Mouse (Mus musculus) hindbrain, embryonic 12.5 days (tissue): ENCODE data around the gene Ice2. TPM values are rescaled to one million over a fixed set of nuclear protein-coding genes. Genes with fewer than 3 reads are reported as not detected.
A peak's percentile ranks its signal among the peaks of the same experiment; 100 is the strongest.

Source experiments
- ATAC-seq: fragments of 200-750 bp; cut with Nextera tagmentation; 2 replicates; pipeline ENCODE4 v1.8.0; 2017; ENCODE audit warnings: moderate TSS enrichment; ENCODE audit not compliant: low FRiP score
- H3K27ac ChIP-seq: fragments of 300-500 bp; sonication (generic); 2 replicates; pipeline ENCODE4 v1.5.1; 2016; ENCODE audit warnings: mild to moderate bottlenecking
- H3K27me3 ChIP-seq: fragments of 300-500 bp; sonication (generic); 2 replicates; pipeline ENCODE4 v1.6.1; 2016; ENCODE audit warnings: mild to moderate bottlenecking
- H3K36me3 ChIP-seq: fragments of 300-500 bp; sonication (generic); 2 replicates; pipeline ENCODE4 v1.6.1; 2016; ENCODE audit warnings: mild to moderate bottlenecking
- H3K4me1 ChIP-seq: fragments of 300-500 bp; sonication (generic); 2 replicates; pipeline ENCODE4 v1.6.1; 2016
- H3K4me2 ChIP-seq: fragments of 300-500 bp; sonication (generic); replicated peaks from 2 replicates; pipeline ENCODE4 v1.6.1; 2016; ENCODE audit warnings: mild to moderate bottlenecking
- H3K4me3 ChIP-seq: fragments of 300-500 bp; sonication (generic); 2 replicates; pipeline ENCODE4 v1.5.1; 2016; ENCODE audit warnings: mild to moderate bottlenecking
- H3K9ac ChIP-seq: fragments of 300-500 bp; sonication (generic); 2 replicates; pipeline ENCODE4 v1.6.1; 2016; ENCODE audit warnings: mild to moderate bottlenecking, moderate library complexity
- H3K9me3 ChIP-seq: fragments of 300-500 bp; sonication (generic); replicated peaks from 2 replicates; pipeline ENCODE4 v1.6.1; 2016; ENCODE audit warnings: mild to moderate bottlenecking
- WGBS: fragments of 180-500 bp; shearing (Covaris S2); methylation state at CpG from one replicate; pipeline ENCODE4 v1.1.7; 2016; 5-methylcytosine and 5-hydroxymethylcytosine counted together
- polyA plus RNA-seq: library from polyadenylated mRNA; unstranded; fragments of >200 nt; fragmentation: Nextera tagmentation; extraction: Ambion mirVana; gene quantifications from 2 replicates; pipeline ENCODE4 v1.2.1, GENCODE M21; 2016

Ice2 gene
- polyA plus RNA-seq, 1 experiment from 2014 or later = 20.9 TPM

- Histone ChIP-seq H3K9me3 (no peaks in the 10 kb centered on the region), H3K27ac (0 out of 2 replicates have a peak overlapping the region, but pooled peaks have one; percentile 60), H3K27me3 (no peaks in the 10 kb centered on the region), H3K4me2 (no peak overlapping the region), H3K4me1 (peaks cover 17% of the 10 kb centered on the region; the same call in 1 of the 2 replicates), H3K9ac (no peak overlapping the region), H3K36me3 (peaks cover 22% of the 10 kb centered on the region; the same call in 1 of the 2 replicates), H3K4me3 (no peak overlapping the region)
- no peak for ATAC-seq
- WGBS = 88% methylated on average over 3 of the region's 3 CpGs
Measured at GRCm38 (mm10) chr9:69430531-69430930, 32.8 kb downstream of the Ice2 start.

DNA sequence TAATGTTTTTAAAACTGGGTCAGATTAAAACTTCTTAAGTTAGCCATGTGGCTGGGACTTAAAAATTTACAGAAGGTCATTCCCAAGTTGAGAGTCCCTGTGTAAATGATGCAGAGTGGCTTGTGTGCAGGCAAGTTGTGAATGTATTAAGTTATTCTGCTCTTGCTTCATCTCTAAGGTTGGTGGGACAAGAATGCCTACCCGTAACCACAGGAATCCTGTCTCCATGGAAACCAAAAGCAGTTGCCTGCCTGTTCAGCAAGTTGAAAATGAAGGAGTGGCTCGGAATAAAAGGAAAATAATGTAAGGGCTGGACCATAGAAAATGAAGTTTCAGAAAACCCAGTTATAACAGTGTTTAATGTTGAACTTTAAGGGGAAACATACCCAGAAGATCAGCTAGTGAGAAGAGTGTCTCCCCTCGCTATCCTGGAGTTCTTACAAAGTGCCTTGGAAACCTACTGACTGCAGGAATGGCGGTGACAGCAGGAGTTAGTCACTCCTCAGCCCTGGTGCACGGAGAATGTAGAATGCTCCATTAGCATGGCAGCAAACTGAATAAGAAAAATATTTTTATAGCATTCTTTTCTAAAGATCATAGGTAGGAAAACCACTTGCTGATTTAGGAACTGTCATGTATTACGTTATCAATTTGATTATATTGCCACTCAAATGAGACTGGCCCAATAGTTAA is 34.3 kb downstream of the Ice2 start:
- no peak overlapping the region for H3K4me2 ChIP-seq
- no peak overlapping the region for H3K9ac ChIP-seq
- WGBS = 22% methylated on average over 6 of the region's 6 CpGs
- peaks cover 17% of the 10 kb centered on the region; the same call in 1 of the 2 replicates for H3K4me1 ChIP-seq
- H3K36me3 ChIP-seq = peaks cover 22% of the 10 kb centered on the region; the same call in 1 of the 2 replicates
- H3K27ac ChIP-seq = peak overlapping the region; percentile 60
- H3K4me3 ChIP-seq = no peak overlapping the region
- ATAC-seq = no peak
- H3K9me3 ChIP-seq = no peaks in the 10 kb centered on the region
- no peaks in the 10 kb centered on the region for H3K27me3 ChIP-seq

DNA sequence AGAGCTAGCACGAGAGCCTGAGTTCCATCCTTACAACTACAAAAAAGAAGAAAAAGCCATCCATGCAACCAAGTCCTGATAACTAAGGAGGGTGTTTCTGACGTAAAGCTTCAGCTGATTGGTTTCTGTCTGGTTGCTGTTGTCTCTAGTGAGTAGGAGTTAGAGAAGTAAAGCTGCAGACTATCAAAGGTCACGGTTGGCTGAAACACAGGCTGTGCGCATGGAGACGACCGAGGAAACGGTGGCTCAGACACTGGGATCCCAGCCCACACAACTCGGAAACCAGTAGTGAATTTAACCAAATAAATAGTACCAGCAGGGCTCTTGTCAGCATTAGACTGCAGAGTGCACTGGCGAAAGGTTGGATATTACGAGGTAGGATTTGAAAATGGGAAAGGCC is 37.5 kb downstream of the Ice2 start:
- Histone ChIP-seq H3K9me3 (no peaks in the 10 kb centered on the region), H3K4me3 (no peak overlapping the region), H3K36me3 (0 out of 2 replicates have a peak, but pooled peaks cover 7% of the 10 kb centered on the region), H3K4me1 (peaks cover 23% of the 10 kb centered on the region), H3K27me3 (no peaks in the 10 kb centered on the region), H3K4me2 (no peak overlapping the region), H3K9ac (no peak overlapping the region), H3K27ac (no peak overlapping the region)
- 73% methylated on average over 10 of the region's 10 CpGs for WGBS
- no peak for ATAC-seq

DNA sequence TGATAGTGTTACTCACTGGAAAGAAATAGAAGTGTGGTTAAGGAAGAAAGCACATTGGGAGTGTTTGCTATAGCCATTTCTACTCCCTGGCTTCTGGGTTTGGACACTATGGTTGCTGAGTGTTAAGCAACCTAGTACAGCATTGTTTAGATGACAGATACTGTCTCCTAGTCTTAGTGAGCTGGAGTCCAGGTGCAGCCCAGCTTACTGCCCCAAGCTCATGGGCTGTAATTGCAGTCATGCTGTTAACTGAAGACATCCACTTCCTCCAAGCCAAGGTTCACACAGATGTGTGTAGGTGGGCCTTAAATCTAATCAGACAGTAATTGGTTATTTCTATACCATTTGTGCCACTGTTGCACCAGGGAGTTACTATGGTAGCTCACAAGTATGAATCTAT is 38.0 kb downstream of the Ice2 start:
- Histone ChIP-seq H3K27ac (no peak overlapping the region), H3K4me2 (no peak overlapping the region), H3K9ac (no peak overlapping the region), H3K36me3 (0 out of 2 replicates have a peak, but pooled peaks cover 2% of the 10 kb centered on the region), H3K4me1 (peaks cover 21% of the 10 kb centered on the region), H3K9me3 (no peaks in the 10 kb centered on the region), H3K27me3 (no peaks in the 10 kb centered on the region), H3K4me3 (no peak overlapping the region)
- no peak for ATAC-seq

DNA sequence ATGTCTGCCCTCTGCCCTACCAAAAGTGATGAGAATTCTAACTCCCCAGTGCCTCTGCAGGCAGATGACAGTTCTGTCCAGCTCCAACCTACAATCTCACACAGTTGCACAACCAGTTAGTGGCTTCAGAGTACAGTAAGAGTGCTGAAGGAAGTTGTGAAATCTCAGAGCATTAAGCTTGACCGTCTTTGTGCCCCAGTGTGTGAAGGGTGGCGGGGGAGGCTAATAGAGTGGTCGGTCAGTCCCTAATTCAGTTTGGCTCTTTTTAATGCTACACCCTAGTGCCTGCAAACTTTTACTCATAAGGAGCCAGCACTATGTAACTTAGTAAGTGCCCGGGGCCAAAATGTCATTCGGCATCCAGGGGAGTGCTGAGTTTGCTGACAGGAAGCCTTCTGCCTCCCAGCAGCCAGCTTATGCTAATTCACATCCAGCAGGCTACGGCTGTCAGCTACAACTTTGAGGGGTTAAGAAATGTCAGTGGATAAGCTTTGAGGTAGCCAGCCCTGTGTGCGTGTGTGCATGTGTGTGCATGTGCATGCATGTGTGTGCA is 42.2 kb downstream of the Ice2 start:
- peaks cover 7% of the 10 kb centered on the region for H3K4me1 ChIP-seq
- H3K4me3 ChIP-seq = no peak overlapping the region
- no peaks in the 10 kb centered on the region for H3K27me3 ChIP-seq
- no peak overlapping the region for H3K4me2 ChIP-seq
- H3K36me3 ChIP-seq = no peaks in the 10 kb centered on the region
- ATAC-seq = no peak
- H3K9ac ChIP-seq = no peak overlapping the region
- H3K27ac ChIP-seq = no peak overlapping the region
- H3K9me3 ChIP-seq = no peaks in the 10 kb centered on the region
- WGBS = 26% methylated on average over 7 of the region's 7 CpGs

GRCm38 (mm10) chr9:69442471-69443038 is 44.8 kb downstream of the Ice2 start:
- 74% methylated on average over 6 of the region's 6 CpGs for WGBS
- no peak for ATAC-seq
- no peak overlapping the region for H3K9ac ChIP-seq

DNA sequence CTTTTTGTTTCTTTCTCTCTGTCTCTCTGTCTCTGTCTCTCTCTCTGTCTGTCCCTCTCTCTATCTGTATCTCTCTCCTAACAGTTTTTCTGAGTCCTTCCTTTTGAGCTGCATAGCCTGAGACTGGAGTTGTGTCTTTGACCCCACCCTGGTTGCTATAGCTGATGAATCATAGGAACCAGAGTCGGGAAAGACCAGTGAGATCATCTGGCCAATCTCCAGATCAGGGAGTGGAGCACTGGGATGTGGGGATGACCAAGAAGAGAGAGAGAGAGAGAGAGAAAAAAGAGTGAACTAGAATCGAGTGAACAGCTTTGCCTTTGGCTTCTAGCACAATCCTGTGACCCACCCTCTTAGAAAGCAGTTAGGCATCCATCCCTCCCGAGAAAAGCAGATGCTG is 45.5 kb downstream of the Ice2 start:
- WGBS = 69% methylated on average over 3 of the region's 3 CpGs
- Histone ChIP-seq H3K27me3 (no peaks in the 10 kb centered on the region), H3K4me1 (peaks cover 7% of the 10 kb centered on the region), H3K4me3 (no peak overlapping the region), H3K9ac (no peak overlapping the region), H3K4me2 (no peak overlapping the region), H3K9me3 (no peaks in the 10 kb centered on the region), H3K27ac (no peak overlapping the region), H3K36me3 (no peaks in the 10 kb centered on the region)
- no peak for ATAC-seq

More at GRCm38 (mm10) chr9:69442471-69443038, 44.8 kb downstream of the Ice2 start:
- Histone ChIP-seq H3K9me3 (no peaks in the 10 kb centered on the region), H3K4me3 (no peak overlapping the region), H3K36me3 (no peaks in the 10 kb centered on the region), H3K4me1 (peaks cover 7% of the 10 kb centered on the region), H3K27me3 (no peaks in the 10 kb centered on the region), H3K4me2 (no peak overlapping the region), H3K27ac (no peak overlapping the region)

DNA sequence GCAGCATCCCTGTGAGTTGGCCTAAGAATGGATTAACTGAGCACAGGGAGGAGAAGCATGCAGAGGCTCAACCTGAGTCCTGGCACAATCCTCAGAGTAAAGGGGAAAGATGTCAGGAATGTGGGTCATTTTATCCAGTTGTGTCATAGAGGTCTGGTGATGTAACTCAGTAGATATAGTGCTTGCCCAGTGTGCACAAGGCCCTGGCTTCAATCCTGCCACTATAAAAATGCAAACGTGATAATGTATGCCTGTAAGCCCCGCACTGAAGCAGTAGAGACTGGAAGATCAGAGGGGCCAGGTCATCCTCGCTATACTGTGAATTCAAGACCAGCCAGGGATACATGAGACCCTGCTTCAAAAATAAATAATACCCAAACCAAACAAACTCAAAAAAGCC is 51.1 kb downstream of the Ice2 start:
- no peak overlapping the region for H3K4me2 ChIP-seq
- no peak overlapping the region for H3K9ac ChIP-seq
- H3K27me3 ChIP-seq = peaks cover 15% of the 10 kb centered on the region
- H3K9me3 ChIP-seq = no peaks in the 10 kb centered on the region
- H3K36me3 ChIP-seq = no peaks in the 10 kb centered on the region
- no peak overlapping the region for H3K27ac ChIP-seq
- peaks cover 10% of the 10 kb centered on the region for H3K4me1 ChIP-seq
- H3K4me3 ChIP-seq = no peak overlapping the region
- no peak for ATAC-seq
- WGBS = 64% methylated on average over 3 of the region's 3 CpGs

DNA sequence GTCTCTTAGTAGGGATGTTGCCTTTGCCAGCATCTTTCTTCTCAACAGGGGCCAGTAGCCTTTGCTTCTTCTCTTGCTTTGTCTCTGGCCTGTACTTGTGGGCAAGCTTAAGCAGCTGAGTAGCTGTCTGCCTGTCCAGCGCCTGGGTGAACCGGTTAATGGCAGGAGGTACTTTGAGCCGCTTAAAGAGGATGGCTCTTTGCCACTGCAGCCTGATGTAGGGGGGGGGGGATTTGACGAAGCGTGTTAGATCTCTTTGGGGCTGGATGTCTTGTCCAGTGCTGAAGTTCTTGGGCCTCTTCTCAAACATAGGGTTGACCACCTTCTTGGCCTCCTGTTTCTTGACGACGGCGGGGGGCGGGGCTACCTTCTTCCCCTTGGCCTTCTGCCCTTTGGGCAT is 52.9 kb downstream of the Ice2 start:
- Histone ChIP-seq H3K27ac (no peak overlapping the region), H3K9me3 (no peaks in the 10 kb centered on the region), H3K36me3 (no peaks in the 10 kb centered on the region), H3K4me1 (peaks cover 22% of the 10 kb centered on the region), H3K9ac (no peak overlapping the region), H3K4me2 (no peak overlapping the region), H3K27me3 (peaks cover 31% of the 10 kb centered on the region), H3K4me3 (no peak overlapping the region)
- ATAC-seq = no peak
- WGBS = 85% methylated on average over 9 of the region's 9 CpGs

- ATAC-seq = no peak
- Histone ChIP-seq H3K27me3 (peaks cover 31% of the 10 kb centered on the region), H3K9ac (no peak overlapping the region), H3K27ac (no peak overlapping the region), H3K4me2 (no peak overlapping the region), H3K4me1 (peaks cover 26% of the 10 kb centered on the region), H3K36me3 (no peaks in the 10 kb centered on the region), H3K4me3 (no peak overlapping the region), H3K9me3 (no peaks in the 10 kb centered on the region)
- WGBS = 93% methylated on average over 10 of the region's 10 CpGs
Measured at GRCm38 (mm10) chr9:69451886-69452810, 54.4 kb downstream of the Ice2 start.

- peak within 1 kb of the TSS; percentile 74 for H3K4me2 ChIP-seq
- H3K27me3 ChIP-seq = peaks cover 31% of the 10 kb centered on the region
- 8% methylated on average over 37 of the region's 37 CpGs for WGBS
- H3K9me3 ChIP-seq = no peaks in the 10 kb centered on the region
- H3K4me3 ChIP-seq = peak within 1 kb of the TSS; percentile 48
- H3K36me3 ChIP-seq = no peaks in the 10 kb centered on the region
- peak; percentile 90 for ATAC-seq
- peaks cover 34% of the 10 kb centered on the region for H3K4me1 ChIP-seq
- H3K9ac ChIP-seq = peak within 1 kb of the TSS; percentile 65
- H3K27ac ChIP-seq = peak within 1 kb of the TSS; percentile 72
Measured at GRCm38 (mm10) chr9:69453066-69453900, 55.6 kb downstream of the Ice2 start, which contains the start of gene Anxa2. Anxa2 (plus strand) TSS chr9:69453620.
